Mouse (Mus musculus) midbrain, postnatal 0 days (tissue): ENCODE results near the gene Cfap97d2. TPM values are rescaled to one million over a fixed set of nuclear protein-coding genes. Genes with fewer than 3 reads are reported as not detected.
A peak's percentile ranks its signal among the peaks of the same experiment; 100 is the strongest.

Experiments used
- ATAC-seq: fragments of 200-750 bp; cut with Nextera tagmentation; 2 replicates; pipeline ENCODE4 v1.8.0; 2017; ENCODE audit warnings: moderate number of reproducible peaks, mild to moderate bottlenecking, moderate TSS enrichment, moderate library complexity; ENCODE audit not compliant: low FRiP score
- DNase-seq: peaks from one replicate; pipeline ENCODE4 v3.0.0-alpha.2; 2015; ENCODE audit warnings: low spot score
- H3K27ac ChIP-seq: fragments of 300-500 bp; sonication (generic); 2 replicates; pipeline ENCODE4 v1.5.1; 2014; ENCODE audit warnings: low read depth, mild to moderate bottlenecking, low read length, mixed read lengths
- H3K27me3 ChIP-seq: fragments of 300-500 bp; sonication (generic); 2 replicates; pipeline ENCODE4 v1.6.1; 2014; ENCODE audit warnings: low read length, control low read depth, mixed read lengths; ENCODE audit not compliant: insufficient read depth
- H3K36me3 ChIP-seq: fragments of 300-500 bp; sonication (generic); 2 replicates; pipeline ENCODE4 v1.6.1; 2014; ENCODE audit warnings: low read length, control low read depth, mixed read lengths; ENCODE audit not compliant: insufficient read depth
- H3K4me1 ChIP-seq: fragments of 300-500 bp; sonication (generic); 2 replicates; pipeline ENCODE4 v1.6.1; 2014; ENCODE audit warnings: mild to moderate bottlenecking, control low read depth, antibody characterized with exemption, low read length, mixed read lengths; ENCODE audit not compliant: insufficient read depth
- H3K4me2 ChIP-seq: fragments of 300-500 bp; sonication (generic); 2 replicates; pipeline ENCODE4 v1.6.1; 2014; ENCODE audit warnings: low read depth, mild to moderate bottlenecking, low read length, mixed read lengths; ENCODE audit not compliant: poor library complexity, severe bottlenecking
- H3K4me3 ChIP-seq: fragments of 300-500 bp; sonication (generic); 2 replicates; pipeline ENCODE4 v1.5.1; 2014; ENCODE audit warnings: low read depth, mild to moderate bottlenecking, low read length, moderate library complexity
- H3K9ac ChIP-seq: fragments of 300-500 bp; sonication (generic); replicated peaks from 2 replicates; pipeline ENCODE4 v1.6.1; 2014; ENCODE audit warnings: mild to moderate bottlenecking, low read length, moderate library complexity, mixed read lengths; ENCODE audit not compliant: poor library complexity, severe bottlenecking
- H3K9me3 ChIP-seq: fragments of 300-500 bp; sonication (generic); 2 replicates; pipeline ENCODE4 v1.6.1; 2016; ENCODE audit warnings: low read length, control low read depth
- CTCF ChIP-seq: IDR thresholded peaks from 2 replicates; pipeline ENCODE4 v1.5.1; 2016; ENCODE audit warnings: antibody characterized with exemption, mild to moderate bottlenecking
- WGBS: fragments of 180-500 bp; shearing (Covaris S2); extraction: QIAGEN DNeasy Blood & Tissue Kit; methylation state at CpG from one replicate; pipeline ENCODE4 v1.1.7; 2014; 5-methylcytosine and 5-hydroxymethylcytosine counted together
- polyA plus RNA-seq: library from polyadenylated mRNA; unstranded; fragments of >200 nt; fragmentation: Nextera tagmentation; extraction: Ambion mirVana; gene quantifications from 2 replicates; pipeline ENCODE4 v1.2.1, GENCODE M21; 2015
- total RNA-seq: library from RNA; depleted of rRNA; stranded (reverse); fragments of >200 nt; gene quantifications from 2 replicates; pipeline ENCODE4 v1.2.3, GENCODE M21; 2014

Gene Cfap97d2
- total and polyA plus RNA-seq, 2 experiments from 2014 or later, result 2.8 to 4.9 TPM

DNA sequence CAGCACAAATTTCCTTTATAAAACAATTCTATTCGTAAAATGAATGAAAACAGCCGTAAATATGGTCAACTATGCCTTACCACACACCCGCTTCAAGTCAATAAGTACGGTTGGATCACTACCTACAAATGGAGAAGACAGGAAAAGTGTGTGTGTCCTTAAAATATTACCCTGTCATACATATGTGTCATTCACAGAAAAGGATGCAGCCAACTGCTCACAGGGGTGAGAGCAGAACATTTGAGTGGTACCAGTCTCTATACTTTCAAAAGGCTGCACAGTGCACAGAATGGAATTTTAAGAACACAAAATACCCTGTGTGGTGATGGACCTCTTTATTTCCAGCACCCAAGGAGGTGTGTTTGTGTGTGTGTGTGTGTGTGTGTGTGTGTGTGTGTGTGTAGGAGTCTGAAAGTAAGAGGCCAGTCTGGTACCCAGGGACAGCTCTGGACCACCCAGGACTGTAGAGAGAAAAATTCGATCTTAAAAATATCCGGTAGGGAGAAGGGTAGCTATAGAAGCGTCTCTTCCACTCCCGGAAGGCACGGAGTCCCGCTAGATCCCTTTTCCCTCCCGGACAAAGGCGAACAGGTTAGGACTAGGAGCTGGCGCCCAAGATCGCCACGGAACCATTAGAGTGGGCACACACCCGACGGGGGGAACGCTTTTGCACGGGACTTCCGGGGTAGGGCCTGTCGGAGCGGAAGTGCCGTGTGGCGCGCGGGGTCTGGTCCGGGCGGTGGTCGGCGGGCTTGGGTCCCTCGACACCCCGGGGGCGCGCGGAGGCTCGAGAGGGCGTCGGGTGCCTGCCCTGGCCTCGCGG, 51.5 kb downstream of the Cfap97d2 start, which contains the start of gene Cdc16:
Cdc16 (plus strand) TSS at position 695 of the 823 bp plus-strand sequence.
- peak; percentile 93 for ATAC-seq

DNA sequence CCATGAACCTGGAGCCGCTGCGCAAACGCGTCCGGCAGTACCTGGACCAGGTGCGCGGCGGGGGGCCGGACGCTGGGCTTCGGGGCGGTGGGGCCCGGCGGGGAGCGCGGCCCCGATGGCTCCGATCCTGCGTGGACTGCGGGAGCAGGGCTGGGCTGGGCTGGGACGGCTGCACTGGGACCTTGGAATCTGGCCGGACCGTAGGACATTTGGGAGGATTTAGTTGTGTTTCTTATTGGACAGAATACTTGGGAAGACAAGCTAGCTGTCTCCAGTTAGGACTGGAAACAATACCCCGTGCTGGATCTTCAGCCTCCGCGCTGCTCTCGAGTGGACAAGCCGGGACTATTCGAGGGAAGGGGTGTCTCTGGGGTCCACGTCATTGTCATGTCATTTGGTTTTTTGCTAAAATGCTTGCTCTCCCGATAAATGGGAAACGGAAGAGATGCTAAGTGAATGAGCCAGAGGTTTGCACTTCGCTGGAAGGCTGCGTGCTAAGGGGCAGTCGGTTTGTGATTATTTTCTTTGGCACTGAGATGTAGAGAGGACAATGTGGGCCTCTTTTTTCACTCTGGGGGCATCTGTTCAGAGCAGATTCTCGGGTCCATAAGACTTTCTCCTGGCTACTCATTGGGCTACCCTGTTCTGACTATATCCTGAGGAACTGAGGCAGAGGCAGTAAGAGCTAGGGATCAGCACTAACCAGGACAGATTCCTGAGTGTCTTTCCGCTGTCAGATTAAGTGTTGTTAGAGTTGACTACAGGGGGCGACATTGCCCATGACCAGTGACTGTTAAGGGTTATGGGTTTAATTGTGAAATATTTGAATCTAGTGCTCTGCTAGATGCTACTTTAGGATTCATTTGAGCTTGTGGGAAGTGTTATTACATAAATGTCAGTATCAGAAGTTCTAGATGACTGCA, 52.4 kb downstream of the Cfap97d2 start:
- peak; percentile 74 for TF ChIP-seq CTCF
- DNase-seq (peak; percentile 61), ATAC-seq (peak; percentile 74)
- Histone ChIP-seq H3K27me3 (no peaks in the 10 kb centered on the region), H3K9ac (peak overlapping the region; percentile 79), H3K4me1 (peaks cover 7% of the 10 kb centered on the region; the same call in 1 of the 2 replicates), H3K36me3 (peaks cover 13% of the 10 kb centered on the region), H3K9me3 (no peaks in the 10 kb centered on the region), H3K27ac (peak overlapping the region; percentile 70), H3K4me3 (peak overlapping the region; percentile 69), H3K4me2 (peak overlapping the region; percentile 64)
- under 1% methylated on average over 37 of the region's 38 CpGs for WGBS

More for the DNA sequence above, 51.5 kb downstream of the Cfap97d2 start, which contains the start of gene Cdc16:
- Histone ChIP-seq H3K4me2 (peak within 1 kb of the TSS; percentile 64), H3K9ac (peak within 1 kb of the TSS; percentile 79), H3K4me3 (peak within 1 kb of the TSS; percentile 69), H3K27me3 (no peaks in the 10 kb centered on the region), H3K9me3 (no peaks in the 10 kb centered on the region), H3K27ac (peak within 1 kb of the TSS; percentile 70), H3K36me3 (peaks cover 7% of the 10 kb centered on the region; the same call in 1 of the 2 replicates), H3K4me1 (peaks cover 7% of the 10 kb centered on the region; the same call in 1 of the 2 replicates)
- TF ChIP-seq CTCF, result no peak
- peak; percentile 93 for DNase-seq
- WGBS, result 8% methylated on average over 40 of the region's 40 CpGs

DNA sequence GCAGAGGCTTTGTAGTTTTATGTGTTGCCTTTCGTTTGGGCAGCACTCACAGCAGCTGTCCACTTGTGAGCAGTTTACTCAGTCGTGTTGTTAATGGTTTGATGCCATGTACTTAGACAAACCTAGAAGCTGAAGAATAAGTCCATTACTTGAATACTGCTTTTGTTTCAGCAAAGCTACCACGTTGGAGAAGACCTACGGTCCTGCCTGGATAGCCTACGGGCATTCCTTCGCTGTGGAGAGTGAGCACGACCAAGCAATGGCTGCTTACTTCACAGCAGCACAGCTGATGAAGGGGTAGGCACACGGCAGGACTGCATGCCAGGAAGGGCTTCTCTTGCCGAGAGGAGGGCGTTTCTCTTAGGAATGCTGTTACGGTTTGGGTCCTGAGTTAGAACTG, 63.5 kb downstream of the Cfap97d2 start:
- H3K4me3 ChIP-seq, result no peak overlapping the region
- no peaks in the 10 kb centered on the region for H3K27me3 ChIP-seq
- ATAC-seq, result no peak
- TF ChIP-seq CTCF, result no peak
- no peak for DNase-seq
- H3K4me1 ChIP-seq, result no peaks in the 10 kb centered on the region
- WGBS, result 90% methylated on average over 11 of the region's 11 CpGs
- H3K27ac ChIP-seq, result no peak overlapping the region
- no peak overlapping the region for H3K9ac ChIP-seq
- no peak overlapping the region for H3K4me2 ChIP-seq
- H3K9me3 ChIP-seq, result no peaks in the 10 kb centered on the region
- peaks cover 74% of the 10 kb centered on the region for H3K36me3 ChIP-seq

DNA sequence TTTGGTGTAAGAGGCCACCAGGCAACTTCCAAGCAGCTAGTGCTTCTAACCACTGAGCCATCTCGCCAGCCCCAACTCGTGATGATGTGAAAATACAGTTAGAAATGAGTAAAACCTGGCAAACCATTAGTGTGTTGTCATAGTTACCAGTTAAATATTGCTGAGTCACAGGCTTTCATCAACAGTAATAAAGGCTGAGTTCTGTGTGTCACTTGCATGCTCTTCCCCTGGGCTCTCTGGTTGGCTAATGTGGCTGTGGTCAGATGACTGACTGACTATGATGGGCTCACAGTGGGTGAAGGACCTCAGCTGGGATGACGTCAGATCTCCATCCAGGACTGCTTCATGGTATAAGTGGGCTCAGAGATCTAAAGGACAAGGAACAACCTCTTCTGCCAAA, 74.8 kb downstream of the Cfap97d2 start:
- Histone ChIP-seq H3K4me2 (no peak overlapping the region), H3K4me1 (no peaks in the 10 kb centered on the region), H3K9me3 (no peaks in the 10 kb centered on the region), H3K9ac (no peak overlapping the region), H3K4me3 (no peak overlapping the region), H3K27ac (no peak overlapping the region), H3K36me3 (peaks cover 46% of the 10 kb centered on the region), H3K27me3 (no peaks in the 10 kb centered on the region)
- 86% methylated on average over 3 of the region's 3 CpGs for WGBS
- no peak for ATAC-seq
- TF ChIP-seq CTCF, result no peak
- no peak for DNase-seq

DNA sequence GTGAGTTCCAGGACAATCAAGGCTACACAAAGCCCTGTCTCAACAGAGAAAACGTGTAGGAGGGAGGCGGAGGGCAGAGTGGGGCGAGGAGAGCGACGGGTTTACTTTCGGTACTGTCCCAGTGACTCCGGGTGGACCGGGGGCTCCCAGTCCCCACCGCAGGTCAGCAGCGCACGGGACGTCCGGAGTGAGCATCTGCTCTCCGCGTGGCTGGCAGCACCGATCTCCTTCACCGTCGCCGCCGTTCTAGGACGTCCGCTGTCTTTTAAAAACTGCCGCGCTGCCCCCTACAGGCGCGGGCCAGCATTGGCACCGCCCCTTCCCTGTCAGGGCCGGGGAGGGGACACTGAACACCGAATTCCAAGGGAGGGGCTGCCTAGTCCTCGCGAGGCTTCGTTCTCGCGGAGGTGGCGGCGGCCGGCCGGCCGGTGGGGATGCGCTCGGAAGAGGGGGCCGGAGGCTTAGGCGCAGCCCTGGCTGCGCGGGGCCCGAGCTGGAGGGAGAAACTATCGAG, 79.6 kb downstream of the Cfap97d2 start, which contains the start of gene Upf3a:
Upf3a (plus strand) TSS at position 366 of the 514 bp plus-strand sequence.
- peak within 1 kb of the TSS; percentile 75 for H3K4me2 ChIP-seq
- WGBS, result under 1% methylated on average over 45 of the region's 47 CpGs
- peak within 1 kb of the TSS; percentile 44 for H3K4me3 ChIP-seq
- H3K36me3 ChIP-seq, result peaks cover 22% of the 10 kb centered on the region
- no peaks in the 10 kb centered on the region for H3K27me3 ChIP-seq
- H3K27ac ChIP-seq, result peak within 1 kb of the TSS; percentile 92
- H3K9ac ChIP-seq, result peak within 1 kb of the TSS; percentile 67
- ATAC-seq (peak; percentile 96), DNase-seq (peak; percentile 96)
- TF ChIP-seq CTCF, result peak; percentile 88
- no peaks in the 10 kb centered on the region for H3K4me1 ChIP-seq
- no peaks in the 10 kb centered on the region for H3K9me3 ChIP-seq
